Mouse (Mus musculus) testis, adult 2 months (tissue): ENCODE results near the gene Fmo5. TPM values are rescaled to one million over a fixed set of nuclear protein-coding genes. Genes with fewer than 3 reads are reported as not detected.

ENCODE experiments used
- H3K27ac ChIP-seq: fragments of 200-500 bp; 2 replicates; pipeline ENCODE4 v1.5.1; 2012; ENCODE audit warnings: low read depth, low read length; ENCODE audit not compliant: control insufficient read depth, insufficient read depth
- H3K27me3 ChIP-seq: fragments of 200-500 bp; 2 replicates; pipeline ENCODE4 v1.6.1; 2012; ENCODE audit warnings: mild to moderate bottlenecking, low read length, moderate library complexity; ENCODE audit not compliant: control insufficient read depth, insufficient read depth
- H3K36me3 ChIP-seq: fragments of 200-500 bp; 2 replicates; pipeline ENCODE4 v1.6.1; 2012; ENCODE audit warnings: mild to moderate bottlenecking, low read length; ENCODE audit not compliant: control insufficient read depth, insufficient read depth
- H3K4me1 ChIP-seq: fragments of 200-500 bp; 2 replicates; pipeline ENCODE4 v1.6.1; 2012; ENCODE audit warnings: low read length; ENCODE audit not compliant: control insufficient read depth, insufficient read depth
- H3K4me3 ChIP-seq: fragments of 200-500 bp; 2 replicates; pipeline ENCODE4 v1.5.1; 2012; ENCODE audit warnings: low read depth, mild to moderate bottlenecking, low read length, moderate library complexity, mixed read lengths; ENCODE audit not compliant: control insufficient read depth
- CTCF ChIP-seq: fragments of 200-500 bp; IDR thresholded peaks from 2 replicates; pipeline ENCODE4 v1.5.1; 2012; ENCODE audit warnings: low read depth, mild to moderate bottlenecking, inconsistent platforms, low read length, moderate library complexity; ENCODE audit not compliant: control insufficient read depth, insufficient read depth, insufficient replicate concordance
- POLR2A ChIP-seq: fragments of 200-500 bp; IDR thresholded peaks from 2 replicates; pipeline ENCODE4 v1.6.1; 2012; ENCODE audit warnings: low read depth, mild to moderate bottlenecking, inconsistent platforms, low read length, moderate library complexity; ENCODE audit not compliant: control insufficient read depth
- polyA plus RNA-seq: library from polyadenylated mRNA; depleted of rRNA; stranded (reverse); fragments of >200 nt; gene quantifications from 2 replicates; pipeline ENCODE4 v1.2.3, GENCODE M21; 2012

The Fmo5 gene
- polyA plus RNA-seq, 1 experiment, result 1.3 TPM

- no peak overlapping the region for H3K4me3 ChIP-seq
- no peak overlapping the region for H3K27ac ChIP-seq
- no peaks in the 10 kb centered on the region for H3K27me3 ChIP-seq
- peaks cover 9% of the 10 kb centered on the region for H3K4me1 ChIP-seq
- TF ChIP-seq POLR2A (no peak), CTCF (no peak)
- H3K36me3 ChIP-seq, result no peaks in the 10 kb centered on the region
Measured at GRCm38 (mm10) chr3:97631258-97631860, 2.8 kb downstream of the Fmo5 start.

- Histone ChIP-seq H3K36me3 (no peaks in the 10 kb centered on the region), H3K27ac (no peak overlapping the region), H3K27me3 (no peaks in the 10 kb centered on the region), H3K4me1 (peaks cover 6% of the 10 kb centered on the region), H3K4me3 (no peak overlapping the region)
- TF ChIP-seq POLR2A (no peak), CTCF (no peak)
Measured at GRCm38 (mm10) chr3:97633456-97633855, 4.9 kb downstream of the Fmo5 start.

- no peaks in the 10 kb centered on the region for H3K27me3 ChIP-seq
- no peaks in the 10 kb centered on the region for H3K4me1 ChIP-seq
- H3K27ac ChIP-seq, result no peak overlapping the region
- H3K36me3 ChIP-seq, result no peaks in the 10 kb centered on the region
- no peak overlapping the region for H3K4me3 ChIP-seq
- TF ChIP-seq CTCF (no peak), POLR2A (no peak)
Measured at GRCm38 (mm10) chr3:97634288-97634761, 5.7 kb downstream of the Fmo5 start.

GRCm38 (mm10) chr3:97641396-97641795, 12.8 kb downstream of the Fmo5 start:
- TF ChIP-seq CTCF (no peak), POLR2A (no peak)
- no peaks in the 10 kb centered on the region for H3K27me3 ChIP-seq
- no peak overlapping the region for H3K4me3 ChIP-seq
- H3K4me1 ChIP-seq, result no peaks in the 10 kb centered on the region
- no peaks in the 10 kb centered on the region for H3K36me3 ChIP-seq
- no peak overlapping the region for H3K27ac ChIP-seq

DNA sequence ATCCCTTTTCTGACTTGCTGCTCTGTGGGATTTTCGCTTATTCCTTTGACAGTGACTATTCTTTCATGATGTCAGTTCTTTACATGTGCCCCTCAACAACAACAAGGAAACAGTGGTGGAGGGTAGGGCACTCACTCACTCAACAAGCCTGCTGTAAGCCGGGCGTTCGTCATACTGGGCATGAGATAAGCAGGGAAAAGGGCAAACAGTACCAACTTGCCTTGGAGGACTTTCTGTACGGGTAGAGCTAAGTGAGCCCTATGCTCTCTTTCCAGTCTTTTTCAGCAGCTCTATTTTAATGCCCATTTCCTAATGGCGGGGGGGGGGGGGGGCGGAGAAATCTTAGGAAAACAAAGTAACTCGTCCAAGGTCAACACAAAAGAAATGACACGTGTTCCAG, 13.4 kb downstream of the Fmo5 start:
- Histone ChIP-seq H3K4me1 (no peaks in the 10 kb centered on the region), H3K4me3 (no peak overlapping the region), H3K27me3 (no peaks in the 10 kb centered on the region), H3K36me3 (no peaks in the 10 kb centered on the region), H3K27ac (no peak overlapping the region)
- TF ChIP-seq POLR2A (no peak), CTCF (no peak)

- no peaks in the 10 kb centered on the region for H3K4me1 ChIP-seq
- no peaks in the 10 kb centered on the region for H3K27me3 ChIP-seq
- no peak overlapping the region for H3K27ac ChIP-seq
- TF ChIP-seq CTCF, result no peak
- no peak for TF ChIP-seq POLR2A
- no peaks in the 10 kb centered on the region for H3K36me3 ChIP-seq
- H3K4me3 ChIP-seq, result no peak overlapping the region
Measured at GRCm38 (mm10) chr3:97648518-97648917, 19.9 kb downstream of the Fmo5 start.

DNA sequence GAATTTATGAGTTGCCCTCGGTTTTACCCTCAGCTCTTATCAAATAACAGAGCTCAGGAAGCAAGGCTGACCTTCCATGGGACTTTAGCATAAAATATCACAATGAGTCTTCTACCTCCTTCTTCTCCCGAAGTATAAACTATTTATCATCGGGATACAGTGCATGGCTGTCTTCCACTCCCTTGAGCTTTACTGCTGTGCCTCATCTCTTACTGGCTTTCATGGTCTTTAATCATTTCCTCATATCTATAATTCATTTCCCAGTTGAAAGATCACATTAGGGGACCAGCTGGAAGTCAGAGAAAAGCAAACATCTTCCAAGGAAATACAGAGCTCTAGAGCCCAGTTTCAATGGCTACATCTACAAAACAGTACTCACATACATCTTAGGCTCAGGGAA, 20.4 kb downstream of the Fmo5 start:
- Histone ChIP-seq H3K4me3 (no peak overlapping the region), H3K27me3 (no peaks in the 10 kb centered on the region), H3K4me1 (no peaks in the 10 kb centered on the region), H3K27ac (no peak overlapping the region), H3K36me3 (no peaks in the 10 kb centered on the region)
- no peak for TF ChIP-seq CTCF
- TF ChIP-seq POLR2A, result no peak
